Mouse (Mus musculus) myocyte (in vitro differentiated cells): Measurements from ENCODE around the gene Tnfrsf1a. TPM values are rescaled to one million over a fixed set of nuclear protein-coding genes. Genes with fewer than 3 reads are reported as not detected.

Experiments used
- H3K27me3 ChIP-seq: one replicate; pipeline ENCODE4 v1.6.1; 2011; ENCODE audit not compliant: control insufficient read depth, insufficient read depth, insufficient read length
- H3K36me3 ChIP-seq: one replicate; pipeline ENCODE4 v1.6.1; 2011; ENCODE audit not compliant: control insufficient read depth, insufficient read depth
- H3K4me2 ChIP-seq: one replicate; pipeline ENCODE4 v1.6.1; 2011; ENCODE audit warnings: low read depth, control low read depth
- H3K4me3 ChIP-seq: one replicate; pipeline ENCODE4 v1.5.1; 2011; ENCODE audit warnings: mild to moderate bottlenecking, control low read depth, moderate library complexity
- H3K79me2 ChIP-seq: one replicate; pipeline ENCODE4 v1.6.1; 2011; ENCODE audit not compliant: control insufficient read depth, insufficient read depth
- H3ac ChIP-seq: one replicate; pipeline ENCODE4 v1.6.1; 2011; ENCODE audit not compliant: control insufficient read depth, insufficient read length
- CEBPB ChIP-seq: IDR thresholded peaks from 2 replicates; pipeline ENCODE4 v1.6.1; 2011; ENCODE audit warnings: mild to moderate bottlenecking, moderate library complexity; ENCODE audit not compliant: poor library complexity, insufficient read depth, severe bottlenecking
- E2F4 ChIP-seq: IDR thresholded peaks from one replicate; pipeline ENCODE4 v1.6.1; 2011; ENCODE audit warnings: mild to moderate bottlenecking, control low read depth, moderate library complexity; ENCODE audit not compliant: insufficient read depth
- MAX ChIP-seq: IDR thresholded peaks from one replicate; pipeline ENCODE4 v1.6.1; 2011; ENCODE audit warnings: low read depth, mild to moderate bottlenecking, control low read depth
- MYOD1 ChIP-seq, 3 experiments: IDR thresholded peaks; one replicate each; pipeline ENCODE4 v1.6.1; 2011; ENCODE audit warnings: control low read depth in 2 of 3, low read depth in 2 of 3, mild to moderate bottlenecking in 2 of 3, moderate library complexity in 1 of 3; ENCODE audit not compliant: insufficient read length in 2 of 3, control insufficient read depth in 1 of 3
- MYOG ChIP-seq, 3 experiments: IDR thresholded peaks; one replicate each; pipeline ENCODE4 v1.6.1; 2011; ENCODE audit warnings: control low read depth in 2 of 3, low read depth in 2 of 3, mild to moderate bottlenecking in 2 of 3; ENCODE audit not compliant: insufficient read length in 2 of 3, control insufficient read depth in 1 of 3, insufficient read depth in 1 of 3
- POLR2A ChIP-seq: IDR thresholded peaks from one replicate; pipeline ENCODE4 v1.6.1; 2011; ENCODE audit warnings: low read depth, mild to moderate bottlenecking, control low read depth, moderate library complexity; ENCODE audit not compliant: insufficient read length
- POLR2AphosphoS2 ChIP-seq: IDR thresholded peaks from one replicate; pipeline ENCODE4 v1.6.1; 2011; ENCODE audit warnings: low read depth, control low read depth; ENCODE audit not compliant: insufficient read length
- REST ChIP-seq: IDR thresholded peaks from one replicate; pipeline ENCODE4 v1.6.1; 2011; ENCODE audit warnings: mild to moderate bottlenecking, control low read depth, moderate library complexity; ENCODE audit not compliant: insufficient read depth, insufficient read length
- SRF ChIP-seq: IDR thresholded peaks from one replicate; pipeline ENCODE4 v1.6.1; 2011; ENCODE audit warnings: low read depth; ENCODE audit not compliant: control insufficient read depth, insufficient read length
- TCF12 ChIP-seq: IDR thresholded peaks from one replicate; pipeline ENCODE4 v1.6.1; 2011; ENCODE audit warnings: mild to moderate bottlenecking, control low read depth; ENCODE audit not compliant: poor library complexity, insufficient read depth, severe bottlenecking
- TCF3 ChIP-seq: IDR thresholded peaks from one replicate; pipeline ENCODE4 v1.6.1; 2011; ENCODE audit warnings: low read depth, control low read depth; ENCODE audit not compliant: insufficient read length
- USF1 ChIP-seq: IDR thresholded peaks from one replicate; pipeline ENCODE4 v1.6.1; 2011; ENCODE audit warnings: low read depth, mild to moderate bottlenecking, control low read depth, moderate library complexity
- polyA plus RNA-seq: library from polyadenylated mRNA; unstranded; fragments of >200 nt; fragmentation: generic; extraction: Trizol; gene quantifications from one replicate; pipeline ENCODE4 v1.2.1, GENCODE M21; 2012; ENCODE audit warnings: missing spikeins

Tnfrsf1a gene
- polyA plus RNA-seq, 1 experiment = 84.5 TPM

DNA sequence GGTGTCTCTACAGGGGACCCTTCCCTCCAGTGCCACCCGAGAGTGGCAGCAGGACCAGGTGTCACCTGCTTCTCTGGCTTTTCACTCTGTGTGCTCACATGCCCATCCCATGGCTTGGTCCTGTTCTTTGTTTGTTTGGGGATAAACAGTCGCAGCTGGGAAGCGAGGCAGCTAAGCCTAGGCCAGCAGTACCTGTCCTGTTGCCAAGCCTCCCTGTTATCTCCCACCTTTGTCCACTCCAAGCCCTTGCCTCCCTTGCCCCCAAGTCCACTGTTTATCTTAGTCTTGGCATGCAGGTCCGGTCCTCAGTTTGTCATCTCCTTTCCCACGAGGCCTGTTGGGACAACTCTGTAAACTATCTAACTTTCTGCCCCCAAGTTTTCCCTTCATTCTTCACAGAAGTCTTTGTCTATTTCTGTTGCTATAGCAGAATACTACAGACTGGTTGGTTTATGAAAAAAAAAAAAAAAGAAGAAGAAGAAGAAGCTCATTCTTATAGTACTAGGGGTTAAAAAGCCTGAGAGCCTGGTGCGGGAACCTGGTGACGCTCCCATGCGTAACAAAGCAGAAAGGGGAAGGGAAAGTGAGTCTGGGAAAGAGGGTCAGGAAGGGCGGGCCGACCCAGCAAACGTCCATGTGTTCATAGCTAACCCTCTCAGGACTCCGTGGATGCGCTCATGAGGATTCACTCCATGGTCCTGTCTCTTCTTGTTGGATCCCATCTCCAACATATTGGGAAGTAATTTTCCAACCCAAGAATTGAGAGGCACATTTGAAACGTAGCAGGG lies 15.9 kb upstream of the Tnfrsf1a start:
- no peaks in the 10 kb centered on the region for H3K79me2 ChIP-seq
- H3K4me2 ChIP-seq = no peak overlapping the region
- no peaks in the 10 kb centered on the region for H3K36me3 ChIP-seq
- H3K27me3 ChIP-seq = no peaks in the 10 kb centered on the region
- no peak overlapping the region for H3K4me3 ChIP-seq
- no peak overlapping the region for H3ac ChIP-seq
- TF ChIP-seq MYOD1 (IDR thresholded peaks at IDR 0.05; ENCODE audit: control insufficient read depth in 1 of 3, insufficient read length in 2 of 3, low read depth in 2 of 3) (no peak), TCF12 (no peak), POLR2A (no peak), CEBPB (no peak), TCF3 (no peak)

GRCm38 (mm10) chr6:125334356-125334755 lies 14.8 kb upstream of the Tnfrsf1a start:
- Histone ChIP-seq H3K4me2 (no peak overlapping the region), H3K36me3 (no peaks in the 10 kb centered on the region), H3K27me3 (no peaks in the 10 kb centered on the region), H3K4me3 (no peak overlapping the region), H3ac (no peak overlapping the region), H3K79me2 (no peaks in the 10 kb centered on the region)
- TF ChIP-seq POLR2A = no peak
- TF ChIP-seq POLR2AphosphoS2 = no peak
- TF ChIP-seq MYOG (IDR thresholded peaks at IDR 0.05; ENCODE audit: control insufficient read depth in 1 of 3, insufficient read depth in 1 of 3, insufficient read length in 2 of 3, low read depth in 2 of 3) = no peak
- TF ChIP-seq REST = no peak
- TF ChIP-seq MAX = no peak
- no peak for TF ChIP-seq TCF3
- TF ChIP-seq TCF12 = no peak
- no peak for TF ChIP-seq MYOD1 (IDR thresholded peaks at IDR 0.05; ENCODE audit: control insufficient read depth in 1 of 3, insufficient read length in 2 of 3, low read depth in 2 of 3)
- TF ChIP-seq E2F4 = no peak
- TF ChIP-seq CEBPB = no peak
- TF ChIP-seq USF1 = no peak
- TF ChIP-seq SRF = no peak

GRCm38 (mm10) chr6:125338791-125339660 lies 10.1 kb upstream of the Tnfrsf1a start:
- H3ac ChIP-seq = no peak overlapping the region
- H3K79me2 ChIP-seq = no peaks in the 10 kb centered on the region
- no peak overlapping the region for H3K4me2 ChIP-seq
- TF ChIP-seq SRF (no peak), CEBPB (no peak), TCF3 (no peak), MYOG (IDR thresholded peaks at IDR 0.05; ENCODE audit: control insufficient read depth in 1 of 3, insufficient read depth in 1 of 3, insufficient read length in 2 of 3, low read depth in 2 of 3) (no peak), TCF12 (no peak), E2F4 (no peak), POLR2A (no peak), MAX (no peak), MYOD1 (IDR thresholded peaks at IDR 0.05; ENCODE audit: control insufficient read depth in 1 of 3, insufficient read length in 2 of 3, low read depth in 2 of 3) (no peak), POLR2AphosphoS2 (no peak), USF1 (no peak), REST (no peak)
- H3K36me3 ChIP-seq = no peaks in the 10 kb centered on the region
- H3K4me3 ChIP-seq = no peak overlapping the region
- peaks cover 4% of the 10 kb centered on the region for H3K27me3 ChIP-seq

- TF ChIP-seq TCF12 = no peak
- TF ChIP-seq POLR2A = no peak
- no peak for TF ChIP-seq REST
- TF ChIP-seq SRF = no peak
- no peak for TF ChIP-seq E2F4
- no peak for TF ChIP-seq CEBPB
- no peak for TF ChIP-seq MYOG (IDR thresholded peaks at IDR 0.05; ENCODE audit: control insufficient read depth in 1 of 3, insufficient read depth in 1 of 3, insufficient read length in 2 of 3, low read depth in 2 of 3)
- TF ChIP-seq MYOD1 (IDR thresholded peaks at IDR 0.05; ENCODE audit: control insufficient read depth in 1 of 3, insufficient read length in 2 of 3, low read depth in 2 of 3) = no peak
- TF ChIP-seq MAX = no peak
- no peak for TF ChIP-seq TCF3
- no peak for TF ChIP-seq POLR2AphosphoS2
- TF ChIP-seq USF1 = no peak
- Histone ChIP-seq H3ac (no peak overlapping the region), H3K79me2 (no peaks in the 10 kb centered on the region), H3K27me3 (peaks cover 4% of the 10 kb centered on the region), H3K36me3 (no peaks in the 10 kb centered on the region), H3K4me2 (no peak overlapping the region), H3K4me3 (no peak overlapping the region)
Observed at GRCm38 (mm10) chr6:125340244-125340643, 8.9 kb upstream of the Tnfrsf1a start.
